Mouse (Mus musculus): ENCODE data around the gene Smyd2. TPM values are rescaled to one million over a fixed set of nuclear protein-coding genes. Genes with fewer than 3 reads are reported as not detected.

Smyd2 gene
- polyA plus RNA-seq, 1 experiment, result 57.7 TPM

- Histone ChIP-seq H3K4me3 (no peak overlapping the region), H3K27me3 (ENCODE audit: control insufficient read depth, insufficient read depth, insufficient read length) (peaks cover 9% of the 10 kb centered on the region), H3K36me3 (ENCODE audit: control insufficient read depth, insufficient read depth) (no peaks in the 10 kb centered on the region), H3K79me2 (ENCODE audit: control insufficient read depth, insufficient read depth) (no peaks in the 10 kb centered on the region), H3ac (ENCODE audit: control insufficient read depth, insufficient read length) (no peak overlapping the region), H3K4me2 (ENCODE audit: low read depth) (no peak overlapping the region)
- no peak for TF ChIP-seq POLR2A (IDR thresholded peaks at IDR 0.05; ENCODE audit: insufficient read length, low read depth)
Observed at GRCm38 (mm10) chr1:189959802-189960201, 37.6 kb upstream of the Smyd2 start.

- Histone ChIP-seq H3K27me3 (ENCODE audit: control insufficient read depth, insufficient read depth, insufficient read length) (peaks cover 18% of the 10 kb centered on the region), H3K36me3 (ENCODE audit: control insufficient read depth, insufficient read depth) (no peaks in the 10 kb centered on the region), H3K79me2 (ENCODE audit: control insufficient read depth, insufficient read depth) (no peaks in the 10 kb centered on the region), H3ac (ENCODE audit: control insufficient read depth, insufficient read length) (no peak overlapping the region), H3K4me3 (no peak overlapping the region), H3K4me2 (ENCODE audit: low read depth) (no peak overlapping the region)
- TF ChIP-seq CEBPB (IDR thresholded peaks at IDR 0.05; ENCODE audit: insufficient read depth, poor library complexity, severe bottlenecking) (no peak), TCF3 (IDR thresholded peaks at IDR 0.05; ENCODE audit: insufficient read length, low read depth) (no peak), POLR2AphosphoS2 (IDR thresholded peaks at IDR 0.05; ENCODE audit: insufficient read length, low read depth) (no peak), POLR2A (IDR thresholded peaks at IDR 0.05; ENCODE audit: insufficient read length, low read depth) (no peak), MYOD1 (IDR thresholded peaks at IDR 0.05; ENCODE audit: control insufficient read depth in 1 of 3, insufficient read length in 2 of 3, low read depth in 2 of 3) (no peak), TCF12 (IDR thresholded peaks at IDR 0.05; ENCODE audit: insufficient read depth, poor library complexity, severe bottlenecking) (no peak)
Observed at GRCm38 (mm10) chr1:189951861-189952260, 29.7 kb upstream of the Smyd2 start.

- no peak overlapping the region for H3K4me2 ChIP-seq (ENCODE audit: low read depth)
- no peaks in the 10 kb centered on the region for H3K36me3 ChIP-seq (ENCODE audit: control insufficient read depth, insufficient read depth)
- TF ChIP-seq MAX (IDR thresholded peaks at IDR 0.05; ENCODE audit: low read depth) (no peak), TCF12 (IDR thresholded peaks at IDR 0.05; ENCODE audit: insufficient read depth, poor library complexity, severe bottlenecking) (no peak), USF1 (IDR thresholded peaks at IDR 0.05; ENCODE audit: low read depth) (no peak), CEBPB (IDR thresholded peaks at IDR 0.05; ENCODE audit: insufficient read depth, poor library complexity, severe bottlenecking) (no peak), E2F4 (IDR thresholded peaks at IDR 0.05; ENCODE audit: insufficient read depth) (no peak), POLR2AphosphoS2 (IDR thresholded peaks at IDR 0.05; ENCODE audit: insufficient read length, low read depth) (no peak), POLR2A (IDR thresholded peaks at IDR 0.05; ENCODE audit: insufficient read length, low read depth) (no peak), TCF3 (IDR thresholded peaks at IDR 0.05; ENCODE audit: insufficient read length, low read depth) (no peak), REST (IDR thresholded peaks at IDR 0.05; ENCODE audit: insufficient read depth, insufficient read length) (no peak), SRF (IDR thresholded peaks at IDR 0.05; ENCODE audit: control insufficient read depth, insufficient read length, low read depth) (no peak), MYOG (IDR thresholded peaks at IDR 0.05; ENCODE audit: control insufficient read depth in 1 of 3, insufficient read depth in 1 of 3, insufficient read length in 2 of 3, low read depth in 2 of 3) (no peak), MYOD1 (IDR thresholded peaks at IDR 0.05; ENCODE audit: control insufficient read depth in 1 of 3, insufficient read length in 2 of 3, low read depth in 2 of 3) (no peak)
- no peak overlapping the region for H3K4me3 ChIP-seq
- no peak overlapping the region for H3ac ChIP-seq (ENCODE audit: control insufficient read depth, insufficient read length)
- H3K79me2 ChIP-seq (ENCODE audit: control insufficient read depth, insufficient read depth), result no peaks in the 10 kb centered on the region
- H3K27me3 ChIP-seq (ENCODE audit: control insufficient read depth, insufficient read depth, insufficient read length), result peaks cover 10% of the 10 kb centered on the region
Observed at GRCm38 (mm10) chr1:189947411-189947810, 25.2 kb upstream of the Smyd2 start.

- TF ChIP-seq MAX (IDR thresholded peaks at IDR 0.05; ENCODE audit: low read depth), result no peak
- no peak for TF ChIP-seq CEBPB (IDR thresholded peaks at IDR 0.05; ENCODE audit: insufficient read depth, poor library complexity, severe bottlenecking)
- TF ChIP-seq TCF12 (IDR thresholded peaks at IDR 0.05; ENCODE audit: insufficient read depth, poor library complexity, severe bottlenecking), result no peak
- no peak for TF ChIP-seq POLR2A (IDR thresholded peaks at IDR 0.05; ENCODE audit: insufficient read length, low read depth)
- TF ChIP-seq SRF (IDR thresholded peaks at IDR 0.05; ENCODE audit: control insufficient read depth, insufficient read length, low read depth), result no peak
- TF ChIP-seq REST (IDR thresholded peaks at IDR 0.05; ENCODE audit: insufficient read depth, insufficient read length), result no peak
- no peak for TF ChIP-seq POLR2AphosphoS2 (IDR thresholded peaks at IDR 0.05; ENCODE audit: insufficient read length, low read depth)
- no peak for TF ChIP-seq E2F4 (IDR thresholded peaks at IDR 0.05; ENCODE audit: insufficient read depth)
- Histone ChIP-seq H3K4me3 (no peak overlapping the region), H3ac (ENCODE audit: control insufficient read depth, insufficient read length) (no peak overlapping the region), H3K4me2 (ENCODE audit: low read depth) (no peak overlapping the region), H3K27me3 (ENCODE audit: control insufficient read depth, insufficient read depth, insufficient read length) (peaks cover 10% of the 10 kb centered on the region), H3K36me3 (ENCODE audit: control insufficient read depth, insufficient read depth) (no peaks in the 10 kb centered on the region), H3K79me2 (ENCODE audit: control insufficient read depth, insufficient read depth) (no peaks in the 10 kb centered on the region)
Observed at GRCm38 (mm10) chr1:189946126-189946525, 24.0 kb upstream of the Smyd2 start.

- H3K79me2 ChIP-seq (ENCODE audit: control insufficient read depth, insufficient read depth), result no peaks in the 10 kb centered on the region
- no peak overlapping the region for H3K4me3 ChIP-seq
- TF ChIP-seq POLR2AphosphoS2 (IDR thresholded peaks at IDR 0.05; ENCODE audit: insufficient read length, low read depth) (no peak), MYOD1 (IDR thresholded peaks at IDR 0.05; ENCODE audit: control insufficient read depth in 1 of 3, insufficient read length in 2 of 3, low read depth in 2 of 3) (peak in 2 of 3 experiments; percentile 20 to 34), USF1 (IDR thresholded peaks at IDR 0.05; ENCODE audit: low read depth) (peak; percentile 39), TCF3 (IDR thresholded peaks at IDR 0.05; ENCODE audit: insufficient read length, low read depth) (no peak)
- H3K27me3 ChIP-seq (ENCODE audit: control insufficient read depth, insufficient read depth, insufficient read length), result no peaks in the 10 kb centered on the region
- H3K36me3 ChIP-seq (ENCODE audit: control insufficient read depth, insufficient read depth), result no peaks in the 10 kb centered on the region
- no peak overlapping the region for H3ac ChIP-seq (ENCODE audit: control insufficient read depth, insufficient read length)
- H3K4me2 ChIP-seq (ENCODE audit: low read depth), result peak overlapping the region; percentile 73
Observed at GRCm38 (mm10) chr1:189941786-189942185, 19.6 kb upstream of the Smyd2 start.

Data from myocyte (in vitro differentiated cells).